Mouse (Mus musculus): Measurements from ENCODE around the gene Ube2f.

DNA sequence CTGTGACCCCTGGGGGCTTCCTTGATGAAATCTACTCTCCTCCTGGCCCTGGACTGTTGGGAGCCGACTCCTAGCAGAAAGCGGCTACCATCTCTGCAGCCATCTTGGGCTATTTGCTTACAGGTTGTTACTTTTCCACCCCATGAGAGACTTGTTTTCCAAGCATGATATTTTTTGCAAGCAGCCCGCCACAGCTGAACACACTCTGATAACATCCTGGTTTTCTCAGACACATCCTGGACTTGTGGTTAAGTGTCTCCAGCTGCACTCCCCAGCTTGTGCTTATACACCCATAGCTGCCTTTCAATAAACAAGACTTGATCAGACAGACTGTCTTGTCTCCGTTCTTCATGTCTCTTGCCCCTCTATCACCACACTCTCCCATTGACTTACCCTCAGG, 8.9 kb upstream of the Ube2f start:
- TF ChIP-seq CTCF (IDR thresholded peaks at IDR 0.05; ENCODE audit: borderline replicate concordance, insufficient read depth, low read length) (no peak), POLR2A (IDR thresholded peaks at IDR 0.05; ENCODE audit: low read depth, low read length) (no peak)
